Mouse (Mus musculus): Measurements from ENCODE around the gene Cryzl2.

Cryzl2 gene

GRCm38 (mm10) chr1:157480090-157480489 lies 21.7 kb downstream of the Cryzl2 start:
- no peak for DNase-seq

DNA sequence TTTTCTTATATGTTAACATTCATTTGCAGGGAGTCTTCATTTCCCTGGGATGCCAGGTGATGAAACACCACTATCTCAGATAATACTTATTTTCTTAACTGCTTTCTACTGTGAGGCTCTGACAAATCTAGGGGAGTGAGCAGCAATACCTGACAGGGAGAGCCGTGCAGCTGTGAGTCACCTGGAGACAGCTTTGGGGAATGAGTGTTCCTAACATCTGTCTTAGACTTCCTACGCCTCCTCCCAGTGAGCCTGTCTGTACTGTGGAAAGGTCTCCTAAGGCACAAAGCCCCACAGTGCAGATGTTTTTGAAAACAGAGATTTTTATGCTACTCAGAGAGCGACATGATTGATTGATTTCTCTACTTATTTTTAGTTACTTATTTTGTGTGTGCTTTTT lies 22.5 kb downstream of the Cryzl2 start:
- DNase-seq: no peak

DNA sequence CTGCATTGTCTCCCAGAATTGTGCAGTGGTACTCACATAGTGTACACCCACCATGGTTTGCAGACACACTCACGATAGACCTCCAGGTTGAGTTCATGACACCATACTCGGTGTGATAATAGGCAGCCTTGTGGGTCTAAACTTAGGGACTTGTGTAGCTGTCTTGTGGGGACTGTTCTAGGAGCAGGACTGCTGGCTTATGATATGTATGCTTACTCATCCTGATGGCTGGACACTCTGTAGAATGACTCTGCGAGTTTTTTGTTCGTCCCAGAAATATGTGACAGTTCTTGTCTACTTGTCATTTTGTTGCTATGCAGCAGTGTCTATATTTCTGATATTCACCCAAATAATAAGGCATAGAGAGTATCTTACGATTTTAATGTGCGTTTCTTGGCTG lies 23.3 kb downstream of the Cryzl2 start:
- no peak for DNase-seq

DNA sequence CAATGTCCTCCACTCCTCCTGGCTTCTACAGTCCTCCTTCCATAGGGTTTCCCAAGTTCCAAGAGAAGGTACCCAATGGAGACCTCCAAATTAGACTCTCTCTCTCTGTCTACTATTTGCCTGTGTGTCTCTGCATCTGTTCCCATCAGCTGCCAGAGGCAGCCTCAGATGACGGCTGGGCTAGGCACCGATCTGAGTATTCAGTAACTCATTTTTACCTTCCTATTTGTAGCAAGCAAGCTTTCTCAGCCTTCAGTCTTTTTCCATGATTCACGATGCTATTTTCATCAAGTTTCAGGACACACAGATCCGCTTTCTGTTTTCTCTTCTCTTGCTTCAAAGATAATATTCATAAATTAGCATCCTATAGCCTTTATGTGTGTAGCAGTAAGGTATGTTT lies 25.8 kb downstream of the Cryzl2 start:
- DNase-seq: no peak

DNA sequence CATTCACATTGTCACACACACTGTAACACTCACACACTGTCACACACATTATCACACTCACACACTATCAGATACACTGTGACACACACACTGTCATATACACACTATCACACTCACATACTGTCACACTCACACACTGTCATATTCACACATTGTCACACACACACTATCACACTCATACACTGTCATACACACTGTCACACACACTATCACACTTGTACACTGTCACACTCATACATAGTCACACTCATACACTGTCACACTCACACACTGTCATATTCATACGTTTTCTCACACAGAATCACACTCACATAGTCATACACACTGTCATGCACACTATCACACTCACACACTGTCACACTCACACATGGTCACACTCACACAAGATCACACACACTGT lies 42.3 kb downstream of the Cryzl2 start:
- DNase-seq: no peak

- DNase-seq: no peak
Measured at GRCm38 (mm10) chr1:157501352-157501945, 43.1 kb downstream of the Cryzl2 start.

- no peak for DNase-seq
Measured at GRCm38 (mm10) chr1:157503071-157503470, 44.7 kb downstream of the Cryzl2 start.

- DNase-seq: peak; percentile 59 to 66
Measured at GRCm38 (mm10) chr1:157506522-157506921, 48.1 kb downstream of the Cryzl2 start, which contains the start of gene Sec16b. TSS of gene Sec16b (plus strand) at chr1:157506728.

DNA sequence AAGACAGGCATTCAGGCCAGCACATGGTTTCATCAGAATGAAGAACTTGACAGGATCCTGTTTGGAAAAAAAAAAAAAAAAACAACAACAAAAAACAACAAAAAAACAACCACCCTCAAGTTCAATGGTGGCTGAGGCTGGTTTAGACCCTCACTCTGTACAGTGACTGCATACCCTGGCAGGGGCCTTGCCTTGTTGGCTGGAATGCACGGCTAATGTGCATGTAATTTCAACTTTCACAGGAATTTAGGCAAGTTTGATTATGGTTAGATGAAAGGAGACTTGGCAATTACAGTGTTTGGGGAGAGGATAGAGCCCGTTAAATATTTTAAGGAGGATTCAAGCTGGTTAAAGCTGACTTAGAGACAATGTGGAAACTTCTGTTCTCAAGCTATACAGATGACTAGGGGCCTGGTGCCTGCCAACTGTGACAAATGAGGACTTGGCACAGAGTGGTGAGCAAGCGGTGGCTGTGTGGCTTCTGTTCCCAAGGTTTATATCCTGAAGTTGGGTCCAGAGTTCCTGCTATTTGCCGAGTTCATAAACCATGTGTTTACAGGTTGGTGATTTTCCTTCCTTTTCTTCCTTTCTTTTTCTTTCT lies 48.7 kb downstream of the Cryzl2 start:
- DNase-seq: peak in 1 of 2 experiments; percentile 12

DNA sequence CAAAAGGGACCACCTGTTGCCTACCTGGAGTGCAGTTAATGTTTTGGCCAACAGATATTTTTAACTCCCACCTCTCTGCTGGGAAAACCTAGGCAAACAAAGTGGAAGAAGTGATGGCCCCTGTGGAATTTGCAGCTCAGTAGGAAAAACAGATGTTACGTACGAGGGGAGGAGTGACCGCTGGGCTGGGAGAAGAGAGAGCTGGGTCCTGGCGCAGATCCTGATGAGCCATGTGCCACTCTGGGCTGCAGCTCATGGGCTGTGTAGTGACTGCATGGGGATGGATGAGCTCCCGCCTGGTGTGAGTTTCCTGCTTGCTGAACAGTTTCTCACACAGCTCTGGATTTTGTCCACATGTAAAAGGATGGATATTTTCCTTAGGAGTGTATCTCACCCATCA lies 49.4 kb downstream of the Cryzl2 start:
- peak in 1 of 2 experiments; percentile 33 for DNase-seq

DNA sequence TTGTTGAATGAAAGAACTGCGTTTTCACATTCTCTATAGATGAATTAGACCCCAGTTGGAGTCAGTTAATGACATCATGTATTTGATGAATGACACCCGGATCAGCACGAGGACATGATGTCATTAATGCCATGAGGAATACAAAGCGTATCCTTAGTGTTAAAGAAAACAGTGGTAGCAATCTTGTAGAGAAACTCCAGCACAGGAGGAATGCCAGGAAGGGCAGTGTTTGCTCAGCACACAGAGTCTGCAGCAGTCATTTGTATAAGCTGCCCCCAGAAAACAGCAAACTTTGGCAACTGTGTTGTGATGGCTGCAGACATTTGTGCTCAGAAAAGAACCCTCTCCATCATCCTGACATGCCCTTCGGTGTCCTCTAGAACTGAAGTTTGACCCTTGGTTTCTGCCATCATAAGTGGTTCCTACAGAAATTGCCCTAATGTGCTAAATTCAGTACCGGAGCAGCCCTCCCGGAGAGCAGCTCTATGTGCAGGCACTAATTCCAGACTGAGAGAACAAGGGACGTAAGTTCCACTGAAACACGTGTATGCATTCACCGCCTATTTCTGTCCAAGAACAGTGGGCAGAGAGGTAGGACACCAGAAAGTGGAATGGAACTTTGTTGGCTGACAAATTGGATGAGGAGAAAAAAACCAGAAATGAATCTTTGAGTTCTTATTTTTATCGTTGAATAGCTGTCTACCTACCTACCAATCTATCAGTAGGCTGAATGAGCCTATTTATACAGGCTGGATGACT lies 54.5 kb downstream of the Cryzl2 start:
- no peak for DNase-seq

- no peak for DNase-seq
Measured at GRCm38 (mm10) chr1:157513559-157513958, 55.2 kb downstream of the Cryzl2 start.

DNA sequence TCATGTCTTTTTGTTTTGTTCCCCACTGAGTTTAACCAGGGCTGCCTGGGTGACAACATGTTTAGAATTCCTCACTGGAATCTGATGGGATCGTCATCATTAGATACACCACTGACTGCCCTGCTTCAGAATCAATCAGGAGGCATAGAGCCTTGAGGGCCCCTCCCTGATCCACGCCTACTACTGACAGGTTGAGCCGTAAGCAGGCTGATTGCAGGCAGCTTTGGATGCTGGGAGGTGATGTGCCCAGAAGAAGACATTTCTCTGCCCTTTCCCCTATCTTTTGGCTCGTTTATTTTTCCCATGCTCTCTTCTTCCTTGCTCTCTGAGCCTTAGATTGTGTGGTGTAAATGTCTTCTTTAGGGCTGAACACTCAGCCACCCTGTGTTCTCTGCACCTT lies 55.9 kb downstream of the Cryzl2 start:
- DNase-seq: no peak

GRCm38 (mm10) chr1:157516838-157517808 lies 58.7 kb downstream of the Cryzl2 start:
- no peak for DNase-seq

- DNase-seq: peak; percentile 47 to 55
Measured at GRCm38 (mm10) chr1:157518111-157518523, 59.7 kb downstream of the Cryzl2 start.

GRCm38 (mm10) chr1:157519396-157519795 lies 61.0 kb downstream of the Cryzl2 start:
- DNase-seq: no peak

- DNase-seq: no peak
Measured at GRCm38 (mm10) chr1:157522322-157522721, 63.9 kb downstream of the Cryzl2 start.

DNA sequence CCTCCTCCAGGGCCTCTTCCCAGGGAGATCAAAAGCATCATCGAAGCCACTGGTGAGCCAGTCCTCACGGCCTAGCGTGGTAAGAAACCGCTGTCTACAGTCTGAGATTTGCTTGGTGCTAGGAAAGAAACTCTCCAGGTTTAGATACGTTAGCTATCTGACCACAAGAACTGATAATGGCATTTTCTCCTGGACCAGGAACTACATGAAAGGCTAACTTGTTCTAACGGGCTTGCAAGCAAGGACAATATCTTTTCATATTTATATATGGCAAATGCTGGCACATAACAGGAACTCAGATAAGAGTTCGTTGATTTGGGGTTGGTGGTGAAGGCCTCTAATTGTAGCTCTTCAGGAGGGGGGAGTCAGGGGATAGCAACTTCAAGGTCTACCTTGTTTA lies 66.4 kb downstream of the Cryzl2 start:
- DNase-seq: no peak

DNA sequence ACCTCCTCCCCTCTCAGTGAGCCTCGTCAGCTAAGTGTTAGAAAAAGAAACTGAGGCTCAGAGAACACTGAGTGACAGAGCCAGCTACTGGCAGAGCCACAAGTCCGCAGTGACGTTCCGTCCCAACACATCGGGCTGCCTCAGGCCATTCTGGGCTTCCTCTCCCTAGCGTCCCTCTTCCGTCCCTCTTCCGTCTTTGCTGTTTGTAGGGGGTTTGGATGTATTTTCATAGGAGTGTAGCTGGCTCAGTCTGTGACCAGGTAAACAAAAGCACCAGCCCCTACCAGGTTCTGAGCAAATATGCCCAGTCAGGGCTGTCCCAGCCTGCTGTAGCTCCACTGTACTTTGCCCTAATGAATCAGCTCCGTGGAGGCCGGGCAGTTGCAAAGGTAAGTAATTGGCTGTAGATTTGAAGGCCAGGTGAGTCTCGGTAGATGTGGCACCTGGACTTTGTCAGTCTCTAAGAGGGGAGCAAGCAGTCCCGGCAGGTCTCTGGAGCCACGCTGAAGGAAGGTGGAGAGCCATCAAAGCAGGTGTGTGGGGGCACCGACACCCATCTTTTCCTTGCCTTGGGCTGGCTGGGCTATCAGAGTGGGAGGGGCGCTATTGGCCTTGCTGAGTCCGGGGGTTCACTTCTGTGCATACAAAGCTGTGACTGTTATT lies 67.4 kb downstream of the Cryzl2 start:
- peak in 1 of 2 experiments; percentile 28 for DNase-seq

DNA sequence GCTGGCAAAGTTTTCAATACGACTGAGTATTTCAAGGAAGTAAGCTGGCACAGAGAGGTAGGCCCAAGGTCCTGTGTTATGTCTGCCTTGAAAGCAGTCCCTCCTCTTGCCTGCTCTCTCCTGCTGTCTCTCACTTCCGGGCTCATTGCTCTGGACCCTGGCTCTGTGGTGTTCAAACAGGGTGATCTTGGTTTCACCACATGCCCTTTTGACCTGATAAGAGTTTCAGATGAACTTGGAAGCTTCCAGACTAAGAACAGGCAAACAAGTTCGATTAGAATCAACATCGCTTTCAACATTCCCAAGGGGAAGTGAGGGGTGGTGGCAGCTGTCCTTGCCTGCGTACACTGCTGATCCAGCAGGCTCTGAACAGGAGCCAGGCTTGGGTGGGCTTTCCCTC lies 68.2 kb downstream of the Cryzl2 start:
- no peak for DNase-seq

DNA sequence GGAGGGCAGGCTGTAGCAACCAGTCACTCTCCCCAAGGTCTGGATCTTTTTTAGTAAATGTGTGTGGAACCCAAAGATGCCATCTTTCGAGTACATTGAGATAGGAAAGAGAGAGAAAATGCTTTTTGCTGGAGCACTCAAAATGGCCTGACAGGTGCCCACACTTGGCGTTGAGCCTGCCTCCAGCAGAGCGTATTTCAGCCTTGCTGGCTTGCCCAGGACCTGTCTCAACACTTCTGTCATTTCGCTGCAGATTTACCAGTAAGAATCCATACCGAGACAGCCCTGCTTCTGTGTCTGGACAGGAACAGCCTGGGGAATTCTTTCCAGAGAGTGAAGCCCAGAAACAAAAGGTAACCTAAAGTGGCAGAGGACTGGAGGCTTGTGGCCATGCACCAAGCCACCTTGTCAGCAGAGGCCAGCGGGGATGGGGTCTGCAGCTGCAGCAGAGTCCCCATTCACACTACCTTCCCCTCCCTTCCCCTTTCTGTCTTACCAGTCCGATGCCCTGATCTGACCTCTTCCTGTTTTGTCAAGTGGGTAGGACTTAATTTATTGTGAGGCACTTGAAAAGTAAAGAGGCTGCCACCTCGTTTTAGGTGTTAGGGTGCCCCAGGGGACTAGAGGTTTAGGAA lies 74.6 kb downstream of the Cryzl2 start:
- no peak for DNase-seq

DNA sequence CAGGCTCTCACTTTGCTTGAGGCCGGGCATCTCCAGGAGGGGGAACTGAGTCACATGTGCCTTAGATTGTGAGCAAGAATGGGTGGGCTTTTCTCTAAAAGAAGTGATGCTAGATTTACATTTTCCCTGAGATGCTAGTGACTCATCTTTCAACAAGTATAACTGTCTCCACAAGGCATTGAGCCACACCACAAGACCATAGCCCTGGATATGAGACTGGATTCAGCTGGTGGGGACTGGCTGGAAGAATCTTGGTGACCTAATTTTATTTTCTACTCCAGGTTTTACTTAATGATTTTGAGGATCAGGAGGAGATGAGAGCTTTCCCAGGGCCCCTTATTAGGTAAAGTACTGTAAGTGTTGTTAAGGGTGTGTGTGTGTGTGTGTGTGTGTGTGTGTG lies 77.2 kb downstream of the Cryzl2 start:
- DNase-seq: no peak

All from kidney, postnatal 4 days (tissue).